Mouse (Mus musculus): ENCODE data around the gene Casz1. TPM values are rescaled to one million over a fixed set of nuclear protein-coding genes. Genes with fewer than 3 reads are reported as not detected.

Gene Casz1
- total RNA-seq, 2 experiments from 2014 or later, result 1.0 to 1.5 TPM

GRCm38 (mm10) chr4:148871751-148872334 lies 67.6 kb downstream of the Casz1 start:
- no peak for TF ChIP-seq CTCF (IDR thresholded peaks at IDR 0.05)
- intact Hi-C loops (cut with DNase I), result no loop called here
- no peak overlapping the region for H3K4me3 ChIP-seq
- no peak for DNase-seq (ENCODE audit: extremely low spot score in 1 of 2, low spot score in 2 of 2)
- H3K27ac ChIP-seq, result no peak overlapping the region

GRCm38 (mm10) chr4:148872372-148872771 lies 68.1 kb downstream of the Casz1 start:
- no peak for DNase-seq (ENCODE audit: extremely low spot score in 1 of 2, low spot score in 2 of 2)
- H3K4me3 ChIP-seq, result no peak overlapping the region
- no peak overlapping the region for H3K27ac ChIP-seq
- no peak for TF ChIP-seq CTCF (IDR thresholded peaks at IDR 0.05)
- intact Hi-C loops (cut with DNase I), result no loop called here

- H3K27ac ChIP-seq, result no peak overlapping the region
- no peak overlapping the region for H3K4me3 ChIP-seq
- TF ChIP-seq CTCF (IDR thresholded peaks at IDR 0.05), result no peak
- intact Hi-C loops (cut with DNase I), result no loop called here
- no peak for DNase-seq (ENCODE audit: extremely low spot score in 1 of 2, low spot score in 2 of 2)
Observed at GRCm38 (mm10) chr4:148872783-148873182, 68.6 kb downstream of the Casz1 start.

GRCm38 (mm10) chr4:148876166-148876565 lies 71.9 kb downstream of the Casz1 start:
- intact Hi-C loops (cut with DNase I), result no loop called here
- Histone ChIP-seq H3K27ac (no peak overlapping the region), H3K4me3 (no peak overlapping the region)
- no peak for DNase-seq (ENCODE audit: extremely low spot score in 1 of 2, low spot score in 2 of 2)
- no peak for TF ChIP-seq CTCF (IDR thresholded peaks at IDR 0.05)

- no peak for DNase-seq (ENCODE audit: extremely low spot score in 1 of 2, low spot score in 2 of 2)
- Histone ChIP-seq H3K27ac (no peak overlapping the region), H3K4me3 (no peak overlapping the region)
- TF ChIP-seq CTCF (IDR thresholded peaks at IDR 0.05), result no peak
- intact Hi-C loops (cut with DNase I), result no loop called here
Observed at GRCm38 (mm10) chr4:148876867-148877266, 72.6 kb downstream of the Casz1 start.

GRCm38 (mm10) chr4:148878192-148878983 lies 74.2 kb downstream of the Casz1 start:
- no peak for DNase-seq (ENCODE audit: extremely low spot score in 1 of 2, low spot score in 2 of 2)
- intact Hi-C loops (cut with DNase I), result no loop called here
- Histone ChIP-seq H3K4me3 (no peak overlapping the region), H3K27ac (no peak overlapping the region)
- TF ChIP-seq CTCF (IDR thresholded peaks at IDR 0.05), result peak; percentile 19

- no peak for DNase-seq (ENCODE audit: extremely low spot score in 1 of 2, low spot score in 2 of 2)
- intact Hi-C loops (cut with DNase I), result no loop called here
Observed at GRCm38 (mm10) chr4:148878984-148879610, 74.9 kb downstream of the Casz1 start.

GRCm38 (mm10) chr4:148879631-148880030 lies 75.4 kb downstream of the Casz1 start:
- Histone ChIP-seq H3K27ac (no peak overlapping the region), H3K4me3 (no peak overlapping the region)
- no peak for TF ChIP-seq CTCF (IDR thresholded peaks at IDR 0.05)
- intact Hi-C loops (cut with DNase I), result no loop called here
- no peak for DNase-seq (ENCODE audit: extremely low spot score in 1 of 2, low spot score in 2 of 2)

More at GRCm38 (mm10) chr4:148878984-148879610, 74.9 kb downstream of the Casz1 start:
- H3K4me3 ChIP-seq, result no peak overlapping the region
- no peak overlapping the region for H3K27ac ChIP-seq
- TF ChIP-seq CTCF (IDR thresholded peaks at IDR 0.05), result no peak

GRCm38 (mm10) chr4:148881001-148881669 lies 76.9 kb downstream of the Casz1 start:
- TF ChIP-seq CTCF (IDR thresholded peaks at IDR 0.05), result no peak
- Histone ChIP-seq H3K27ac (no peak overlapping the region), H3K4me3 (no peak overlapping the region)
- intact Hi-C loops (cut with DNase I), result no loop called here
- no peak for DNase-seq (ENCODE audit: extremely low spot score in 1 of 2, low spot score in 2 of 2)

GRCm38 (mm10) chr4:148881838-148882237 lies 77.6 kb downstream of the Casz1 start:
- no peak for DNase-seq (ENCODE audit: extremely low spot score in 1 of 2, low spot score in 2 of 2)
- H3K27ac ChIP-seq, result no peak overlapping the region
- intact Hi-C loops (cut with DNase I), result no loop called here
- H3K4me3 ChIP-seq, result no peak overlapping the region
- TF ChIP-seq CTCF (IDR thresholded peaks at IDR 0.05), result no peak

- no peak for TF ChIP-seq CTCF (IDR thresholded peaks at IDR 0.05)
Observed at GRCm38 (mm10) chr4:148882360-148882929, 78.2 kb downstream of the Casz1 start.

More at GRCm38 (mm10) chr4:148882360-148882929, 78.2 kb downstream of the Casz1 start:
- Histone ChIP-seq H3K27ac (no peak overlapping the region), H3K4me3 (no peak overlapping the region)
- intact Hi-C loops (cut with DNase I), result no loop called here
- no peak for DNase-seq (ENCODE audit: extremely low spot score in 1 of 2, low spot score in 2 of 2)

All from left cerebral cortex, adult 2 months (tissue).